Mouse (Mus musculus) intestine, embryonic 15.5 days (tissue): ENCODE results near the gene Stmn3. TPM values are rescaled to one million over a fixed set of nuclear protein-coding genes. Genes with fewer than 3 reads are reported as not detected.
"Not testable (repeated sequence)": the region's sequence is repeated elsewhere in the genome, so short reads cannot be mapped to it uniquely, and the experiment has no call there.

Experiments used
- ATAC-seq: fragments of 200-750 bp; cut with Nextera tagmentation; 2 replicates; pipeline ENCODE4 v1.8.0; 2017; ENCODE audit warnings: moderate TSS enrichment, moderate library complexity
- H3K27ac ChIP-seq: fragments of 300-500 bp; sonication (generic); 2 replicates; pipeline ENCODE4 v1.5.1; 2015; ENCODE audit warnings: mild to moderate bottlenecking, inconsistent platforms
- H3K27me3 ChIP-seq: fragments of 300-500 bp; sonication (generic); replicated peaks from 2 replicates; pipeline ENCODE4 v1.6.1; 2015; ENCODE audit warnings: inconsistent platforms
- H3K36me3 ChIP-seq: fragments of 300-500 bp; sonication (generic); 2 replicates; pipeline ENCODE4 v1.6.1; 2015; ENCODE audit warnings: inconsistent platforms
- H3K4me1 ChIP-seq: fragments of 300-500 bp; sonication (generic); replicated peaks from 2 replicates; pipeline ENCODE4 v1.6.1; 2015; ENCODE audit warnings: inconsistent platforms
- H3K4me2 ChIP-seq: fragments of 300-500 bp; sonication (generic); replicated peaks from 2 replicates; pipeline ENCODE4 v1.6.1; 2015; ENCODE audit warnings: mild to moderate bottlenecking, inconsistent platforms
- H3K4me3 ChIP-seq: fragments of 300-500 bp; sonication (generic); replicated peaks from 2 replicates; pipeline ENCODE4 v1.5.1; 2015; ENCODE audit warnings: inconsistent platforms
- H3K9ac ChIP-seq: fragments of 300-500 bp; sonication (generic); 2 replicates; pipeline ENCODE4 v1.6.1; 2015; ENCODE audit warnings: inconsistent platforms
- H3K9me3 ChIP-seq: fragments of 300-500 bp; sonication (generic); 2 replicates; pipeline ENCODE4 v1.6.1; 2016; ENCODE audit warnings: inconsistent platforms
- WGBS: fragments of 180-500 bp; shearing (Covaris S2); methylation state at CpG from one replicate; pipeline ENCODE4 v1.1.7; 2015; 5-methylcytosine and 5-hydroxymethylcytosine counted together
- polyA plus RNA-seq: library from polyadenylated mRNA; unstranded; fragments of >200 nt; fragmentation: Nextera tagmentation; extraction: Ambion mirVana; gene quantifications from 2 replicates; pipeline ENCODE4 v1.2.1, GENCODE M21; 2015

Stmn3 gene
- polyA plus RNA-seq, 1 experiment from 2014 or later: 44.1 TPM

DNA sequence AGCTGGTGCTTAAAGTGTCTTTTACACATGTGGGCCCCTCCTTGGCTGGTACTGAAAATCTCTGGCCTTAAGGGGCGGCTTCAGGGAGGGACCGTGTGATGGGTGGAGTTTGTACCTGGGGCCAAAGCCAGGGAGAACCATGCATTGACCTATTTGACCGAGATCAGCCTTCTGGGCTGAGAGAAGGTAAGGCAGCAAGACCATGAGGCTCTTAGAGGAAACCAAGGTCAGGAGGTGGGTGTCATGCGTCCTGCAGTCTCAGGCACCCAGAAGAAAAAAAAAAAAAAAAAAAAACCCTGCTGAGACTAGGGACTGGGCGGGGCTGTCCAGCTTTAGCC is 1.3 kb downstream of the Stmn3 start:
- no peak overlapping the region for H3K27ac ChIP-seq
- no peaks in the 10 kb centered on the region for H3K9me3 ChIP-seq
- no peak for ATAC-seq
- no peak overlapping the region for H3K9ac ChIP-seq
- WGBS: 10% methylated on average over 5 of the region's 5 CpGs
- no peaks in the 10 kb centered on the region for H3K36me3 ChIP-seq
- H3K4me3 ChIP-seq: no peak overlapping the region
- no peak overlapping the region for H3K4me2 ChIP-seq
- H3K27me3 ChIP-seq: peaks cover 31% of the 10 kb centered on the region
- peaks cover 7% of the 10 kb centered on the region for H3K4me1 ChIP-seq

DNA sequence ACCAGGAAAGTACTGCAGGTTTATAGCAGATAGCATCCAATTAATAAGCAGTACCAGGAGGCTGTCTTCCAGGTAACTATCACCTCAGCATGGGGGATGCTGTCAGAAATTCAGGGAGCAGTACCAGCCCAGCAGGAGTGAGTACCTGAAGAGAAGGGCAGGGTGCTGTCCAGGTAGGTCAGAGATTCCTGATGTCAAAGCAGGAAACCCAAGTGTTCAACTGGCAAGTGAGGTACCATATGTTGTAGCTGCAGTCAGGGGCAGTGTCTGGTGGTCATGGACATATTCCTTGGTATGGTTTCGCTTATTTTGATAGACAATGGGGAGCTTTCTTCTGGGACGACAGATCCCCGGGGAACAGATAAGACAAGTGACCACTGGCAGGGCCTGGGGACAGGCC is 1.9 kb downstream of the Stmn3 start:
- no peak overlapping the region for H3K4me3 ChIP-seq

DNA sequence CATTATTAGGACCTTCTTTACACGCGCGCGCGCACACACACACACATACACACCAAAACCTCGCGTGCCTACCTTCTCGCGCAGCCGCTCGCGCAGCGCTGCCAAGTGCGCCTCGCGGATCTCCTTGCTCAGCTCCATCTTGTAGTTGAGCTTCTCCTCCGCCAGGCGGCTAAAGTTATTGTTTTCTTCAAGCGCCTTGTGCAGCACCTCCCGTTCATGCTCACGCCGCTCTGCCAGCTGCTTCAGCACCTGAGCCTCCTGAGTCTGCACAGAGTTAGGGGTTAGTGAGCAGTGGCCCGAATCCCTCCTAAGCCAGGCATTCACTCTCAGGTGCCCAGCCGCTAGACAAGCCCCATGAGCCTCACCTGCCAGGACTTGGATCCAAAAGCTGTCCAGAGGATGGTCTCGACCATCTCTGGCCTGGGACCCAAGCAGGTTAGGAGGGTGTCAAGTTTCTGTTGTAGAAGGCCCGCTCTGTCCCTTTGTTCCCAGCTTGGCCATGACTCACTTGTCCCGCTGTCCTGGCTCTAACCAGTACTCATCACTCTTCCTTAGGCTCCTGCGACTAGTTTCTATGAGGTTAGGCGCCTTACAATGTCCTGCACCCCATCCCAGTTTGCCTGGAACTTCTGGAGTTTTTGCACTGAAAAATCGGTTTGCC is 7.0 kb downstream of the Stmn3 start:
- ATAC-seq: peak; percentile 28; the same call in 1 of the 2 replicates
- no peaks in the 10 kb centered on the region for H3K9me3 ChIP-seq
- no peak overlapping the region for H3K9ac ChIP-seq
- H3K36me3 ChIP-seq: no peaks in the 10 kb centered on the region
- peaks cover 16% of the 10 kb centered on the region for H3K27me3 ChIP-seq
- H3K4me1 ChIP-seq: no peaks in the 10 kb centered on the region
- 11% methylated on average over 30 of the region's 30 CpGs for WGBS
- H3K27ac ChIP-seq: no peak overlapping the region
- no peak overlapping the region for H3K4me3 ChIP-seq
- H3K4me2 ChIP-seq: peak overlapping the region; percentile 20; the same call in 1 of the 2 replicates

More for the DNA sequence above, 1.9 kb downstream of the Stmn3 start:
- peaks cover 7% of the 10 kb centered on the region for H3K4me1 ChIP-seq
- no peaks in the 10 kb centered on the region for H3K36me3 ChIP-seq
- WGBS: 78% methylated on average over 3 of the region's 3 CpGs
- no peak for ATAC-seq
- no peak overlapping the region for H3K9ac ChIP-seq
- no peaks in the 10 kb centered on the region for H3K9me3 ChIP-seq
- H3K4me2 ChIP-seq: no peak overlapping the region
- no peak overlapping the region for H3K27ac ChIP-seq
- peaks cover 33% of the 10 kb centered on the region for H3K27me3 ChIP-seq

DNA sequence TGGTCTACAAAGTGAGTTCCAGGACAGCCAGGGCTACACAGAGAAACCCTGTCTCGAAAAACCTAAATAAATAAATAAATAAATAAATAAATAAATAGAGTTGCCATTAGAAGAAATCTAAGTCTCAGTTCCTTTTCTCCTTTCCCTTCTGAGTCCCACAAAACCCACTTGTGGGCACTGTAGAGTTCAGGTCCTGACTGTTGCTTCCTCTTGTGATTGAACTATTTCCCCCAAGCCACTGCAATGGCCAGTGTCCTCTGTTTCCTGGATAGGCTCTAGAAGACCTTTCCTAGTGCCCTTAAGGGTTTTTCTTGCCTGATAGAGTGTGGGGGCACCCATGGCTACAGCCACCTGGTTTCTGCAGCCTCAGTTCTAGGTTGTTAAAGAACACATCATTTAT is 9.4 kb downstream of the Stmn3 start:
- Histone ChIP-seq H3K36me3 (peaks cover 3% of the 10 kb centered on the region; the same call in 1 of the 2 replicates), H3K4me2 (no peak overlapping the region), H3K4me3 (no peak overlapping the region), H3K9me3 (no peaks in the 10 kb centered on the region), H3K27ac (no peak overlapping the region), H3K9ac (no peak overlapping the region), H3K27me3 (peaks cover 16% of the 10 kb centered on the region), H3K4me1 (no peaks in the 10 kb centered on the region)
- no peak for ATAC-seq
- WGBS: 73% methylated on average over 1 of the region's 1 CpGs

DNA sequence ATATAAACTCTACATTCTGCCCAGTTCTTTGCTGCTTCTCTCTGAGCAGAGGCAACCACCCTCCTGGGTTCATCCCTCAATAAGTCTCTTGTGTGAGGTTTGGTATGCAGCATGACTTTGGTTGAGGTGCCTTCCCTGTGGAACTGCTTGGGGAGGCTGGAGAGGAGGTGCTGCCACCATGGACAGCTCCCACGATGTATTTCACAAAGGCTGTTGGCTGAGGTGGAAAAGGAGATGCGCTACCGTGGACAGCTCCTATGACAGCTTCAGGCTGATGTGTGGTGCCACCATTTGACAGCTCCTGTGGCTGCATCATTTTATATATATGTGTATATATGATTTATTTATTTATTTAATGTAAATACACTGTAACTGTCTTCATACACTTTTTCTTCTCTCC is 12.3 kb downstream of the Stmn3 start:
- Histone ChIP-seq H3K36me3 (peaks cover 3% of the 10 kb centered on the region; the same call in 1 of the 2 replicates), H3K27ac (no peak overlapping the region), H3K4me2 (no peak overlapping the region), H3K4me3 (no peak overlapping the region), H3K4me1 (no peaks in the 10 kb centered on the region), H3K9me3 (no peaks in the 10 kb centered on the region), H3K27me3 (peaks cover 12% of the 10 kb centered on the region), H3K9ac (no peak overlapping the region)
- WGBS: 26% methylated on average over 3 of the region's 3 CpGs
- ATAC-seq: no peak

DNA sequence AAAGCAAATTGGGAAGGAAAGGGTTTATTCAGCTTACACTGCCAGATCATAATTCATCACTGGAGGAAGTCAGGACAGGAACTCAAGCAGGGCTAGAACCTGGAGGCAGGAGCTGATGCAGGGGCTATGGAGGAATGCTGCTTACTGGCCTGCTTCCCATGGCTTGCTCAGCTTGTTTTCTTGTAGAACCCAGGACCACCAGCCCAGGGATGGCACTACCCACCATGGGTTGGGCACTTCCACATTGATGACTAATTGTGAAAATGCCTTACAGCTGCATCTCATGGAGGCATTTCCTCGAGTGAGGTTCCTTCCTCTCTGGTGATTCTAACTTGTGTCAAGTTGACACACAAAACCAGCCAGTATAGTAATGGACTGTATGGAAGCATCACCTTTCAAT is 23.4 kb downstream of the Stmn3 start:
- WGBS: 83% methylated on average over 1 of the region's 1 CpGs
- ATAC-seq: no peak
- Histone ChIP-seq H3K9me3 (no peaks in the 10 kb centered on the region), H3K27me3 (no peaks in the 10 kb centered on the region), H3K27ac (no peak overlapping the region), H3K9ac (no peak overlapping the region), H3K4me2 (no peak overlapping the region), H3K4me3 (no peak overlapping the region), H3K36me3 (0 out of 2 replicates have a peak, but pooled peaks cover 2% of the 10 kb centered on the region), H3K4me1 (peaks cover 5% of the 10 kb centered on the region; the same call in 1 of the 2 replicates)

DNA sequence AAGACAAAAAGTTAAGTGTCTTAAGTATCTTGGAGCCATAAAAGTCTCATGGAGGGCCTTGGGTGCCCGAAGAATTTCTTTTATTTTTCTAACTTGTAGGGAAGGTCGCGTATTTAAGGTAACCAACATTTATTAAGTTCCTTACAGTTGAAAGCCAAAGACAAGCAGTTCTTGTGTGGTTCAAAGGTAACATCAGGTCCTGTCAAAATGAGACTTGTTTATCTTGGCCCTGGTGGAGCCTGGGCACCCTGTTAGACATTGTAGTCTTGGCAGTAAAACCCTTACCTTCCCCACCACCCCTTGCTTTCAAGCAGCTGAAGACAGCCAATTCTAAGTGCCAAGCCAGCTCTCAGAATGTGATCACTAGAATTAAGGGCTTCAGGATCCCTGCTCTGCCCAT is 25.6 kb downstream of the Stmn3 start:
- H3K27ac ChIP-seq: no peak overlapping the region
- H3K4me2 ChIP-seq: peak overlapping the region; percentile 63
- H3K9me3 ChIP-seq: no peaks in the 10 kb centered on the region
- WGBS: 66% methylated on average over 3 of the region's 3 CpGs
- H3K36me3 ChIP-seq: peaks cover 6% of the 10 kb centered on the region; the same call in 1 of the 2 replicates
- peak overlapping the region; percentile 69 for H3K4me3 ChIP-seq
- no peaks in the 10 kb centered on the region for H3K27me3 ChIP-seq
- H3K9ac ChIP-seq: peak overlapping the region; percentile 55
- H3K4me1 ChIP-seq: peaks cover 5% of the 10 kb centered on the region; the same call in 1 of the 2 replicates
- no peak for ATAC-seq

DNA sequence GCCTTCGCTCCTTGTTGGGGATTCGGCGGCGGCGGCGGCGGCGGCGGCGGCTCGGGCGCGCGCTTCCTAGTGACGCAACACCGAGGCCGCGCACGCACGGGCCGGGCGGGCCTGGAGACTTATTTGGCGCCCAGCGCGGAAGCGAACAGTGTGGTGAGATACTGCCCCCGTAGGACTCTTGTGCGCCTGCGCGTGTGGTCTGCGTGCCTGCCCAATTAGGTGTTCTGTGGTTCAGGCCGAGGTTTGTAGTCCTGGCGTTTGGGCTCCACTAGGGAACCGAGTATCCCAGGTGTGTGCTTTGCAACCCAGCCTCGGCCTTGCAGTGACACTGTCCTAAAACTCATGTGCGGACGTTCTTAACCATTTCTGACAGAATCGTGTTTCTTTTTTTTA is 26.3 kb downstream of the Stmn3 start, which contains the start of gene Gmeb2:
Gmeb2 (minus strand) TSS at position 78 of the 393 bp plus-strand sequence.
- H3K27me3 ChIP-seq, H3K4me1 ChIP-seq, H3K36me3 ChIP-seq, H3K9me3 ChIP-seq: not testable (repeated sequence)
- H3K27ac ChIP-seq: peak within 1 kb of the TSS; percentile 93
- H3K4me2 ChIP-seq: peak within 1 kb of the TSS; percentile 63
- H3K4me3 ChIP-seq: peak within 1 kb of the TSS; percentile 69
- WGBS: 11% methylated on average over 33 of the region's 38 CpGs
- ATAC-seq: peak; percentile 99
- peak within 1 kb of the TSS; percentile 89 for H3K9ac ChIP-seq

DNA sequence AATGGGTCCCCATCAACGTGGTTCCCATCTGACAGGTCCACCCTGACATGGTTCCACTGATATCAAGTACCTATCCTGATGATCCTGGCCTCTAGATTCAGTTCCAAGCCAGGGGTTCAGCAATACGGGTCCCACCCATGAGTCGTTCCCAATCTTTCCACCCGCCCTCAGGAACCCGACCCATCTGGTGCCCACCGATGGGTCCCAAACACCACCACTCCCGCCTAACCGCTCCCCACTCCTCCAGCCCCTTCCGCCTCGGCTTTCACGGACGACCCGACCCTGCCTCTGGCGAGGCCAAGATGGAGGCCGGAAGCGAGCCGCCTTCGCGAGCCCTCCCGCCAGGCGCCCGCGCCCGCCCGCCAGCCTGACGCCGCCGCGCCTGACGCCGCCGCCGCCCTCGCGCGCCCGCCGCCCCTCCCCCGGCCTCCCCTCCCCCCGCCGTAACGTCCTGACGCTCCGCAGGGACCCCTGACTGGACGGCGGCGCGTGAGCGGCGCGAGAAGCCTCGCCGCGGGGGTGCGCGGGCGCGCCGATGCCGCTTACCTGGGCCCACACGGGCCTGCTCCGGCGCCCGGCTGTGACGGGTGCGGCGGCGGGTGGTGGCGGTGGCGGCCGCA is 26.9 kb downstream of the Stmn3 start:
- 2% methylated on average over 55 of the region's 71 CpGs for WGBS
- Histone ChIP-seq H3K9ac (peak overlapping the region; percentile 89), H3K4me1 (peaks cover 5% of the 10 kb centered on the region; the same call in 1 of the 2 replicates), H3K9me3 (no peaks in the 10 kb centered on the region), H3K4me2 (peak overlapping the region; percentile 60), H3K4me3 (peak overlapping the region; percentile 69), H3K27ac (peak overlapping the region; percentile 93), H3K36me3 (peaks cover 6% of the 10 kb centered on the region; the same call in 1 of the 2 replicates), H3K27me3 (no peaks in the 10 kb centered on the region)
- peak; percentile 93 for ATAC-seq

DNA sequence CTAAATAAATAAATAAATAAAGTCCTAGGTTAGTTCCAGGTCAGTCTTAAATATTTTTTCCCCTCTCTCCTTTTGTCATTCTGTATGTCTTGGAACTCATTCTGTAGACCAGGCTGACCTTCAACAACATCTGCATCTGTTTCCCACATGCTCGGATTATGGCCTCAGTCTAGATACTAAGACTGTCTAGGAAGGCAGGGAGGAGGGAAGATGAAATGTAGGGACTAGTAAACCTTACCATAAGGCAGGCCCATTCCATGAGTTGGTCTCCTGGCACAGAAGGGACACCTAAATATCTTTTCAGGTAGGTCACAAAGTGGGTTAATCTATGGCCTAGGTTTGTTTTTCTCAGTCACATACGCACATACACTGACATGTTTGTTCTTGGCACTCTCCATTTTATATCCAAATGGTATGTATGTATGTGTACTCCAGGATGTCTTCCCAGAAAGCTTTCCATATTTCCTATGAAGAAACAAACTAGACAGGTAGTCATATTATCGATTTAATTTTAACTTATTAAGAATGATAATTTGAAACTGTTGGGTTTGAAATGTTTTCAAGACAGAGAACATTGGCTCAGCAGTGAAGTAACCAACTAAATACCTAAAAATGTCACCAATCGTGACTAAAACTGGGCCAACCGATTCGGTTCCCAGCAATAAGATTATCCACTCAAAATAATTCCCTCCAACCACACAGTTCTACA is 27.5 kb downstream of the Stmn3 start:
- Histone ChIP-seq H3K36me3 (peaks cover 6% of the 10 kb centered on the region; the same call in 1 of the 2 replicates), H3K4me2 (peak overlapping the region; percentile 60), H3K4me3 (peak overlapping the region; percentile 69), H3K9ac (peak overlapping the region; percentile 89), H3K9me3 (no peaks in the 10 kb centered on the region), H3K27ac (peak overlapping the region; percentile 93), H3K4me1 (peaks cover 5% of the 10 kb centered on the region; the same call in 1 of the 2 replicates), H3K27me3 (no peaks in the 10 kb centered on the region)
- ATAC-seq: no peak
- 52% methylated on average over 6 of the region's 6 CpGs for WGBS

DNA sequence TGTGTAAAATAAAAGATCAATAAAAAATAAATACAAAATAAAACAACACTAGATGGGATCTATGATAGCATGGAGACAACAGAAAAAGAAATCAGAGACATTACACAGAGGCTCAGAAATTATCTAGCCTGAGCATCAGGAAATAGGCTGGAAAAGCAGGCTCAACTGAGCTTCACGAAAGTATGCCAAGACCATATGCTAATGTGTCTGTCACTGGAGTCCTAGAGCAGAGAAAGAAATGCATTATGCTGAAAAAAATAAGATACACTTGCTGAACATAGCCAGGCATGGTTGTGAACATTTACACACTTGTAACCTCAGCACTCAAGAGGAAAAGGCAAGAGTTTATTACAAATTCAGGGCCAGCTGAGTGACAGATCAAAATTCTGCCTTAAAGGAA is 34.3 kb downstream of the Stmn3 start:
- ATAC-seq: no peak
- H3K4me3 ChIP-seq: no peak overlapping the region
- no peak overlapping the region for H3K4me2 ChIP-seq
- 84% methylated on average over 1 of the region's 1 CpGs for WGBS
- no peaks in the 10 kb centered on the region for H3K27me3 ChIP-seq
- H3K36me3 ChIP-seq: peaks cover 7% of the 10 kb centered on the region; the same call in 1 of the 2 replicates
- no peak overlapping the region for H3K9ac ChIP-seq
- no peaks in the 10 kb centered on the region for H3K4me1 ChIP-seq
- H3K9me3 ChIP-seq: no peaks in the 10 kb centered on the region
- H3K27ac ChIP-seq: no peak overlapping the region

DNA sequence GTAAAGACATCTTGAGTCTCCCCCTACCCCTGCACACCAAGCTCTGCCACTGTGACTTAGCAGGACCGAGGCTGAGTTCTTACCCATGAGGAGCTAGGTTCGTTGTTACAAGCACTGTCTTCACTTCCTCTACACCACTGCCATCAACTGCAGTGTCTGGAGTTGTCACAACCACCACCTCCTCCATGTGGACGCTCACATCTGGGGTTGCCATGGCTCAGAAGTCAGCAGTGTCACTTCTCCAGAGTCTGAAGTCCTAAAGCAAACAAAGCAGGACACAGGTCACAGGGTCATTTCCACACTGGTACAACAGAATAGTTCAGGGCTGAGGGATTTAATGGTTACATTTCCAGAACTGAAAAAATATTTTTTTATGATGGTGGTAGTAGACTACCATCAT is 36.4 kb downstream of the Stmn3 start:
- Histone ChIP-seq H3K9me3 (no peaks in the 10 kb centered on the region), H3K9ac (no peak overlapping the region), H3K4me3 (no peak overlapping the region), H3K27ac (no peak overlapping the region), H3K4me2 (no peak overlapping the region), H3K4me1 (no peaks in the 10 kb centered on the region), H3K36me3 (0 out of 2 replicates have a peak, but pooled peaks cover 5% of the 10 kb centered on the region), H3K27me3 (no peaks in the 10 kb centered on the region)
- 67% methylated on average over 3 of the region's 3 CpGs for WGBS
- no peak for ATAC-seq
